Mouse (Mus musculus): ENCODE results near the gene Gm44805. TPM values are rescaled to one million over a fixed set of nuclear protein-coding genes. Genes with fewer than 3 reads are reported as not detected.

The Gm44805 gene
- polyA plus RNA-seq, 1 experiment from 2014 or later: 1.2 TPM

Other genes starting within 250 kb of the Gm44805 start
- 5.8 and 6.1 TPM in 2 replicates for gene Mark4, start 222.6 kb downstream of the Gm44805 start, polyA plus RNA-seq (2015; fragmentation: Nextera tagmentation; extraction: Ambion mirVana)
- gene Exoc3l2, start 218.1 kb downstream of the Gm44805 start, polyA plus RNA-seq (2015; fragmentation: Nextera tagmentation; extraction: Ambion mirVana): 0.50 and 0.53 TPM in 2 replicates
- 1.9 and 2.2 TPM in 2 replicates for gene Bloc1s3, start 173.1 kb downstream of the Gm44805 start, polyA plus RNA-seq (2015; fragmentation: Nextera tagmentation; extraction: Ambion mirVana)
- 124 and 137 TPM in 2 replicates for gene Trappc6a, start 173.0 kb downstream of the Gm44805 start, polyA plus RNA-seq (2015; fragmentation: Nextera tagmentation; extraction: Ambion mirVana)
- 0.10 and 0.11 TPM in 2 replicates for gene Nkpd1, start 163.6 kb downstream of the Gm44805 start, polyA plus RNA-seq (2015; fragmentation: Nextera tagmentation; extraction: Ambion mirVana)
- 18.3 and 21.8 TPM in 2 replicates for gene Ppp1r37, start 118.3 kb downstream of the Gm44805 start, polyA plus RNA-seq (2015; fragmentation: Nextera tagmentation; extraction: Ambion mirVana)
- 0.63 and 0.95 TPM in 2 replicates for gene Zfp296, start 104.1 kb downstream of the Gm44805 start, polyA plus RNA-seq (2015; fragmentation: Nextera tagmentation; extraction: Ambion mirVana)
- 131 and 140 TPM in 2 replicates for gene Gemin7, start 103.8 kb downstream of the Gm44805 start, polyA plus RNA-seq (2015; fragmentation: Nextera tagmentation; extraction: Ambion mirVana)
- 34.2 and 38.3 TPM in 2 replicates for gene Clasrp, start 76.9 kb downstream of the Gm44805 start, polyA plus RNA-seq (2015; fragmentation: Nextera tagmentation; extraction: Ambion mirVana)
- 8.0 and 8.6 TPM in 2 replicates for gene Relb, start 52.0 kb downstream of the Gm44805 start, polyA plus RNA-seq (2015; fragmentation: Nextera tagmentation; extraction: Ambion mirVana)
- gene Clptm1, start 16.4 kb downstream of the Gm44805 start, polyA plus RNA-seq (2015; fragmentation: Nextera tagmentation; extraction: Ambion mirVana): 77.2 and 85.6 TPM in 2 replicates
- gene Apoc2, start 3.5 kb downstream of the Gm44805 start, polyA plus RNA-seq (2015; fragmentation: Nextera tagmentation; extraction: Ambion mirVana): 164 and 258 TPM in 2 replicates
- gene Apoc4, start 56 bp upstream of the Gm44805 start, polyA plus RNA-seq (2015; fragmentation: Nextera tagmentation; extraction: Ambion mirVana): 4.7 and 7.0 TPM in 2 replicates
- gene Apoc1, start 11.2 kb upstream of the Gm44805 start, polyA plus RNA-seq (2015; fragmentation: Nextera tagmentation; extraction: Ambion mirVana): 27.1 and 34.7 TPM in 2 replicates
- gene Apoe, start 17.8 kb upstream of the Gm44805 start, polyA plus RNA-seq (2015; fragmentation: Nextera tagmentation; extraction: Ambion mirVana): 296 and 325 TPM in 2 replicates
- gene Tomm40, start 34.0 kb upstream of the Gm44805 start, polyA plus RNA-seq (2015; fragmentation: Nextera tagmentation; extraction: Ambion mirVana): 208 and 215 TPM in 2 replicates
- 148 and 154 TPM in 2 replicates for gene Nectin2, start 69.1 kb upstream of the Gm44805 start, polyA plus RNA-seq (2015; fragmentation: Nextera tagmentation; extraction: Ambion mirVana)
- 76.9 and 79.4 TPM in 2 replicates for gene Bcam, start 89.6 kb upstream of the Gm44805 start, polyA plus RNA-seq (2015; fragmentation: Nextera tagmentation; extraction: Ambion mirVana)
- gene Cblc, start 115.4 kb upstream of the Gm44805 start, polyA plus RNA-seq (2015; fragmentation: Nextera tagmentation; extraction: Ambion mirVana): 24.5 and 26.4 TPM in 2 replicates
- 13.3 and 13.9 TPM in 2 replicates for gene Bcl3, start 141.3 kb upstream of the Gm44805 start, polyA plus RNA-seq (2015; fragmentation: Nextera tagmentation; extraction: Ambion mirVana)
- gene Gm19345, start 170.6 kb upstream of the Gm44805 start, polyA plus RNA-seq (2015; fragmentation: Nextera tagmentation; extraction: Ambion mirVana): 0.14 and 0.16 TPM in 2 replicates
- not detected in 2 replicates for gene Ceacam16, start 179.9 kb upstream of the Gm44805 start, polyA plus RNA-seq (2015; fragmentation: Nextera tagmentation; extraction: Ambion mirVana)
- gene Ceacam19, start 206.5 kb upstream of the Gm44805 start, polyA plus RNA-seq (2015; fragmentation: Nextera tagmentation; extraction: Ambion mirVana): not detected in 2 replicates
- gene Pvr, start 239.7 kb upstream of the Gm44805 start, polyA plus RNA-seq (2015; fragmentation: Nextera tagmentation; extraction: Ambion mirVana): 13.3 TPM in 2 replicates

Measured in intestine, embryonic 15.5 days (tissue).